In genomic region chr1:152555944-152556573, GRCm38 (mm10) we compare ENCODE assay signal across 7 mouse cellular contexts.
DNase-seq lines count a peak whose midpoint lies in the region; ATAC-seq lines count a peak whose summit lies in the region.

No protein-coding gene starts in this region.

- peak overlapping the region; percentile 75 for H3K9ac ChIP-seq in heart, embryonic 13.5 days
- H3K9ac ChIP-seq in liver, embryonic 15.5 days: no peak overlapping the region
- no peak overlapping the region for H3K9ac ChIP-seq in neural tube, embryonic 14.5 days (replicated peaks; ENCODE audit: low read depth, low read length)

- peak overlapping the region; percentile 50 for H3K4me2 ChIP-seq in heart, embryonic 13.5 days
- H3K4me2 ChIP-seq in liver, embryonic 15.5 days: no peak overlapping the region
- no peak overlapping the region for H3K4me2 ChIP-seq in neural tube, embryonic 14.5 days (ENCODE audit: low read depth, low read length)

- DNase-seq in adrenal gland, postnatal 25 days: peak; percentile 66
- DNase-seq in forebrain, embryonic 10.5 days (ENCODE audit: extremely low spot score, low spot score): peak; percentile 72
- DNase-seq in kidney, postnatal 10 days: peak; percentile 82

- H3K4me3 ChIP-seq in forebrain, embryonic 10.5 days: peak overlapping the region; percentile 18; the same call in 1 of the 2 replicates
- H3K4me3 ChIP-seq in heart, embryonic 13.5 days: 0 out of 2 replicates have a peak overlapping the region, but pooled peaks have one; percentile 3
- H3K4me3 ChIP-seq in liver, embryonic 15.5 days (replicated peaks): no peak overlapping the region
- H3K4me3 ChIP-seq in neural tube, embryonic 14.5 days (ENCODE audit: low read depth, low read length): no peak overlapping the region

- peaks cover 40% of the 10 kb centered on the region for H3K4me1 ChIP-seq in forebrain, embryonic 10.5 days
- peaks cover 73% of the 10 kb centered on the region for H3K4me1 ChIP-seq in heart, embryonic 13.5 days
- H3K4me1 ChIP-seq in liver, embryonic 15.5 days (replicated peaks): 0 out of 2 replicates have a peak, but pooled peaks cover 3% of the 10 kb centered on the region
- H3K4me1 ChIP-seq in neural tube, embryonic 14.5 days (ENCODE audit: control insufficient read depth, insufficient read depth, low read length): peaks cover 6% of the 10 kb centered on the region

- H3K36me3 ChIP-seq in forebrain, embryonic 10.5 days (replicated peaks): peaks cover 36% of the 10 kb centered on the region
- peaks cover 47% of the 10 kb centered on the region for H3K36me3 ChIP-seq in heart, embryonic 13.5 days
- H3K36me3 ChIP-seq in liver, embryonic 15.5 days (replicated peaks): peaks cover 17% of the 10 kb centered on the region; the same call in 1 of the 2 replicates
- H3K36me3 ChIP-seq in neural tube, embryonic 14.5 days (ENCODE audit: control insufficient read depth, insufficient read depth, low read length): no peaks in the 10 kb centered on the region

- peak overlapping the region; percentile 88 for H3K27ac ChIP-seq in forebrain, embryonic 10.5 days
- peak overlapping the region; percentile 98 for H3K27ac ChIP-seq in heart, embryonic 13.5 days (replicated peaks)
- H3K27ac ChIP-seq in liver, embryonic 15.5 days (replicated peaks): peak overlapping the region; percentile 33; the same call in 1 of the 2 replicates
- peak overlapping the region; percentile 17 for H3K27ac ChIP-seq in neural tube, embryonic 14.5 days (ENCODE audit: low read depth, low read length)

- no peaks in the 10 kb centered on the region for H3K9me3 ChIP-seq in forebrain, embryonic 10.5 days
- H3K9me3 ChIP-seq in heart, embryonic 13.5 days: no peaks in the 10 kb centered on the region
- H3K9me3 ChIP-seq in liver, embryonic 15.5 days (replicated peaks): no peaks in the 10 kb centered on the region
- H3K9me3 ChIP-seq in neural tube, embryonic 14.5 days (ENCODE audit: control insufficient read depth, low read length): no peaks in the 10 kb centered on the region

- H3K27me3 ChIP-seq in forebrain, embryonic 10.5 days (ENCODE audit: poor library complexity, severe bottlenecking): no peaks in the 10 kb centered on the region
- no peaks in the 10 kb centered on the region for H3K27me3 ChIP-seq in heart, embryonic 13.5 days (replicated peaks)
- H3K27me3 ChIP-seq in liver, embryonic 15.5 days: no peaks in the 10 kb centered on the region
- H3K27me3 ChIP-seq in neural tube, embryonic 14.5 days (ENCODE audit: control insufficient read depth, insufficient read depth, low read length): no peaks in the 10 kb centered on the region

- ATAC-seq in heart, embryonic 13.5 days (ENCODE audit: extremely low read depth, insufficient number of reproducible peaks, low FRiP score, low TSS enrichment): peak; percentile 81; the same call in 1 of the 2 replicates
- peak; percentile 48 for ATAC-seq in liver, embryonic 15.5 days (ENCODE audit: insufficient read depth)
- ATAC-seq in neural tube, embryonic 14.5 days (ENCODE audit: low read depth): peak; percentile 87
- no peak for ATAC-seq in megakaryocyte progenitor cell, adult 5-6 weeks (replicated peaks; ENCODE audit: poor library complexity)

- WGBS in forebrain, embryonic 10.5 days: 24% methylated on average over 7 of the region's 7 CpGs
- WGBS in heart, embryonic 13.5 days: 3% methylated on average over 7 of the region's 7 CpGs
- whole genome bisulfite sequencing in liver, embryonic 15.5 days (ENCODE audit: insufficient replicate concordance): 51% methylated on average over 7 of the region's 7 CpGs
- 18% methylated on average over 7 of the region's 7 CpGs for WGBS in neural tube, embryonic 14.5 days

Comparison
In these comparisons a context has a peak if more than half of its experiments do, and no peak if none do; other contexts are left out.
1. H3K27ac ChIP-seq: peak in every context shown above with its lines; median percentile 98 in heart, embryonic 13.5 days; 88 in forebrain, embryonic 10.5 days; 33 in liver, embryonic 15.5 days; 17 in neural tube, embryonic 14.5 days.
2. H3K4me3 ChIP-seq: peak in forebrain, embryonic 10.5 days (single experiment) and heart, embryonic 13.5 days (single experiment); none in liver, embryonic 15.5 days (single experiment) and neural tube, embryonic 14.5 days (single experiment).
3. Peak in every context shown above with its lines, with median percentiles within 50 percentile points of each other: DNase-seq.